Mouse (Mus musculus): ENCODE data around the gene Kcne4. TPM values are rescaled to one million over a fixed set of nuclear protein-coding genes. Genes with fewer than 3 reads are reported as not detected.

The Kcne4 gene
- polyA plus RNA-seq, 1 experiment from 2014 or later: 0.27 TPM

DNA sequence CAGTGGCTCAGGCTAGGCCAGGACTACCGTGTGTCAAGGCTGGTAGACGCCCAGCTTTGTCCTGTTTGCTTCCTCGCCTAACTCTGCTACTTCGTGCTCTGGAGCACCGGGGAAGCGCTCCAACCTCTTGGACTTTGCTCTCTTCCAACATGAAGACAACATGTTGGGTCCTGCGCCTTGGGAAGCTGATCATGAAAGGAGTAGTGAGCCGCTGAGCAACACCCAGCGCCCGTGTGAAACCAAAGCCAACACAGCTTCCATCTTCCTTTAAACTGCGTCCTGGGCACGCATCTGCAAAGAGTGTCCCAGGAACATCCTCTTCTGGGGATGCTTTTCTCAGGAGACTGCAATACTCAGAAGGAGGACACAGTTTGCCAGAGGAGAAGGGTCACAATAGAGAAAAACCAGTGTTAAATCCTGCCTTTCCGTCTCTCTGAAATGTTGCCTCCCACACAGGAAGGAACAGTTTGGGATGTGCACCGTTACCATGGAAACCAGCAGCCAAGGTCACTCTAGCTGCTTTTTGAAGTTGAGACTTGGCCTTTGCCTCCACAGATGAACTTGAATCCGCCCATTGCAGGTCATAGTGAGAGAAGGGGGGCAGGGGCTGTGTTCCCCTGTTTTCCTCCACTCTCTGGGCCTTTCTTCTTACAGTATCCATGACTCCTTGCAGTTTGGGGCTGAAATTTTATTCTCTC, 5.3 kb downstream of the Kcne4 start:
- Histone ChIP-seq H3K9me3 (ENCODE audit: low read length) (no peaks in the 10 kb centered on the region), H3K27ac (ENCODE audit: low read depth) (no peak overlapping the region), H3K9ac (replicated peaks) (no peak overlapping the region), H3K4me2 (ENCODE audit: low read depth, low read length) (no peak overlapping the region), H3K27me3 (ENCODE audit: insufficient read depth, low read length) (no peaks in the 10 kb centered on the region), H3K36me3 (replicated peaks; ENCODE audit: insufficient read depth, low read length) (no peaks in the 10 kb centered on the region), H3K4me1 (ENCODE audit: insufficient read depth) (no peaks in the 10 kb centered on the region), H3K4me3 (ENCODE audit: low read depth, low read length) (no peak overlapping the region)
- WGBS (ENCODE audit: insufficient replicate concordance): 75% methylated on average over 15 of the region's 15 CpGs
- TF ChIP-seq CTCF (IDR thresholded peaks at IDR 0.05; ENCODE audit: low read depth): no peak
- ATAC-seq (no peak), DNase-seq (no peak)

DNA sequence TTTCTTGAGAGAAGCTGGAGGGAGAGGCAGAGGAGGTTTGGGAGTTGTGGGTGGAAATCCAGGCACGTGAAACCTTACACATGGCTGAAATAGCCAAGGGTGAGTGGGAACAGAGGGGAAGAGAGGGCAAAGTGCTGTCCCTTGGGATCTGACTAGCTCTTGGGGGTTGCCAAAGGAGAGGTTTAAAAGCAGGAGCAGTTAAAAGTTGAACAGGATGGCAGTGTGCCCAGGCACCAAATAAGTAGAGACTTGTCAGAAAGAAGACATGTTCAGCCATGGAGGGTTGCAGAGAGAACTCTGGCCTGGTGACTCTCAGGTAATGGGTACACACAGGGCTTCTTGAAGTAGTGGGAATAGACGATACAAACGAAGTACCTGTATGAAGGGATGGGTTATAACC, 8.7 kb downstream of the Kcne4 start:
- Histone ChIP-seq H3K4me1 (ENCODE audit: insufficient read depth) (no peaks in the 10 kb centered on the region), H3K9me3 (ENCODE audit: low read length) (no peaks in the 10 kb centered on the region), H3K27me3 (ENCODE audit: insufficient read depth, low read length) (no peaks in the 10 kb centered on the region), H3K36me3 (replicated peaks; ENCODE audit: insufficient read depth, low read length) (no peaks in the 10 kb centered on the region), H3K9ac (replicated peaks) (no peak overlapping the region), H3K4me3 (ENCODE audit: low read depth, low read length) (no peak overlapping the region), H3K27ac (ENCODE audit: low read depth) (no peak overlapping the region), H3K4me2 (ENCODE audit: low read depth, low read length) (no peak overlapping the region)
- TF ChIP-seq CTCF (IDR thresholded peaks at IDR 0.05; ENCODE audit: low read depth): no peak
- TF ChIP-seq EP300 (IDR thresholded peaks at IDR 0.05; ENCODE audit: low read depth): no peak
- ATAC-seq (no peak), DNase-seq (no peak)
- WGBS (ENCODE audit: insufficient replicate concordance): 68% methylated on average over 3 of the region's 3 CpGs

- no peaks in the 10 kb centered on the region for H3K27me3 ChIP-seq (ENCODE audit: insufficient read depth, low read length)
- no peak overlapping the region for H3K27ac ChIP-seq (ENCODE audit: low read depth)
- H3K9ac ChIP-seq (replicated peaks): no peak overlapping the region
- no peaks in the 10 kb centered on the region for H3K4me1 ChIP-seq (ENCODE audit: insufficient read depth)
- no peak overlapping the region for H3K4me2 ChIP-seq (ENCODE audit: low read depth, low read length)
- WGBS (ENCODE audit: insufficient replicate concordance): 78% methylated on average over 3 of the region's 3 CpGs
- no peak overlapping the region for H3K4me3 ChIP-seq (ENCODE audit: low read depth, low read length)
- DNase-seq (no peak), ATAC-seq (no peak)
- TF ChIP-seq CTCF (IDR thresholded peaks at IDR 0.05; ENCODE audit: low read depth): no peak
- no peak for TF ChIP-seq EP300 (IDR thresholded peaks at IDR 0.05; ENCODE audit: low read depth)
- no peaks in the 10 kb centered on the region for H3K36me3 ChIP-seq (replicated peaks; ENCODE audit: insufficient read depth, low read length)
- H3K9me3 ChIP-seq (ENCODE audit: low read length): no peaks in the 10 kb centered on the region
Measured at GRCm38 (mm10) chr1:78838468-78838867, 21.9 kb downstream of the Kcne4 start.

GRCm38 (mm10) chr1:78840769-78841168, 24.2 kb downstream of the Kcne4 start:
- no peak overlapping the region for H3K4me3 ChIP-seq (ENCODE audit: low read depth, low read length)
- no peaks in the 10 kb centered on the region for H3K36me3 ChIP-seq (replicated peaks; ENCODE audit: insufficient read depth, low read length)
- no peak for TF ChIP-seq EP300 (IDR thresholded peaks at IDR 0.05; ENCODE audit: low read depth)
- TF ChIP-seq CTCF (IDR thresholded peaks at IDR 0.05; ENCODE audit: low read depth): no peak
- H3K27me3 ChIP-seq (ENCODE audit: insufficient read depth, low read length): no peaks in the 10 kb centered on the region
- H3K27ac ChIP-seq (ENCODE audit: low read depth): no peak overlapping the region
- 47% methylated on average over 2 of the region's 2 CpGs for WGBS (ENCODE audit: insufficient replicate concordance)
- no peak for DNase-seq
- no peak overlapping the region for H3K4me2 ChIP-seq (ENCODE audit: low read depth, low read length)
- ATAC-seq: no peak
- H3K9me3 ChIP-seq (ENCODE audit: low read length): no peaks in the 10 kb centered on the region
- H3K4me1 ChIP-seq (ENCODE audit: insufficient read depth): no peaks in the 10 kb centered on the region
- H3K9ac ChIP-seq (replicated peaks): no peak overlapping the region

DNA sequence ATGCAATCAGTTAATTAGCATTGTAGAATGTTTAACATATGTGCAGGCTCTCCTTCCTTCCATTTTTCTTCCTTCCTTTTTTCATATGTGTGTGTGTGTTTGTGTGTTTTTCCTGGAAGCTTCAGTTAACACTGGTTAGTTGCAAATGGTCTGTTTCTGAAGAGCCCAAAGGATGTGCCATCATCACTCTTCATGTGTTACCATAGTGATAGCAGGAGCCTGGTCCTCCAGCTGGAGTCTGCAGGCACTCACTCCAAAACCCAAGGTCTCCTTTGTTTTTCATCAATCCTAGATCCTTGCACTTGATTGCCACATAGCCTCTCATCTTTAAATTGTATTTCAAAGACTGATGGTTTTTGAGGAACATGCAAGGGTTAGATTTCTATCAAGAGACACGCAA, 29.1 kb downstream of the Kcne4 start:
- 72% methylated on average over 1 of the region's 1 CpGs for WGBS (ENCODE audit: insufficient replicate concordance)
- TF ChIP-seq CTCF (IDR thresholded peaks at IDR 0.05; ENCODE audit: low read depth) (no peak), EP300 (IDR thresholded peaks at IDR 0.05; ENCODE audit: low read depth) (no peak)
- no peak overlapping the region for H3K4me3 ChIP-seq (ENCODE audit: low read depth, low read length)
- H3K27me3 ChIP-seq (ENCODE audit: insufficient read depth, low read length): no peaks in the 10 kb centered on the region
- no peak overlapping the region for H3K27ac ChIP-seq (ENCODE audit: low read depth)
- H3K36me3 ChIP-seq (replicated peaks; ENCODE audit: insufficient read depth, low read length): no peaks in the 10 kb centered on the region
- no peak overlapping the region for H3K4me2 ChIP-seq (ENCODE audit: low read depth, low read length)
- H3K9me3 ChIP-seq (ENCODE audit: low read length): no peaks in the 10 kb centered on the region
- DNase-seq (no peak), ATAC-seq (no peak)
- H3K4me1 ChIP-seq (ENCODE audit: insufficient read depth): no peaks in the 10 kb centered on the region
- no peak overlapping the region for H3K9ac ChIP-seq (replicated peaks)

DNA sequence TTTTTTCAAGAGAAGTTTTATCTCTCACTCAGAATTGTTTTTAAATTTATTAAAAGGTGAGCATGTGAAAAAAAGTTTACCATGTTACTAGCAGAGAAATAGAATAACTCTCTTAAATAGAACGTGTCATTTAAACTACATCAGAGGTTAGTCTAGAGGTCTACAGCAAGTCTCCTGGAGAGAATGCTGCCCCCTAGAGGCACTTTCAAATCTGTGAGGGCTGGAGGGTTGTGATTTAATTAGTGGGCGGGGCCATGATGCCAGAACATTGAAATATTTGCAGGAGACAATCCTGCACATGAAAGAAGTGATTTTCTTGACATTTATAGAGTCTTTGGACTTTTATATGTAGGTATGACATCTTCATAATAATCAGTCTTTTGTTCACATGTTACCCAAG, 29.9 kb downstream of the Kcne4 start:
- no peak for DNase-seq
- Histone ChIP-seq H3K4me2 (ENCODE audit: low read depth, low read length) (no peak overlapping the region), H3K36me3 (replicated peaks; ENCODE audit: insufficient read depth, low read length) (no peaks in the 10 kb centered on the region), H3K4me3 (ENCODE audit: low read depth, low read length) (no peak overlapping the region), H3K27ac (ENCODE audit: low read depth) (no peak overlapping the region), H3K9me3 (ENCODE audit: low read length) (no peaks in the 10 kb centered on the region), H3K9ac (replicated peaks) (no peak overlapping the region), H3K27me3 (ENCODE audit: insufficient read depth, low read length) (no peaks in the 10 kb centered on the region), H3K4me1 (ENCODE audit: insufficient read depth) (no peaks in the 10 kb centered on the region)
- ATAC-seq: no peak
- TF ChIP-seq CTCF (IDR thresholded peaks at IDR 0.05; ENCODE audit: low read depth) (peak; percentile 30), EP300 (IDR thresholded peaks at IDR 0.05; ENCODE audit: low read depth) (no peak)
- WGBS (ENCODE audit: insufficient replicate concordance): 41% methylated on average over 2 of the region's 2 CpGs

Measured in liver, postnatal 0 days (tissue).